Mouse (Mus musculus) mouse trophoblast stem cell (cell line): ENCODE measurements around the gene Tex264.

Experiments
- in situ Hi-C, 2 experiments: fragments of 300-500 bp; cut with MseI, MboI; formaldehyde crosslinking; loops; 2 replicates in 1 of 2; 3 replicates in 1 of 2; pipeline ENCODE4 v1.15.1; 2025

The Tex264 gene

GRCm38 (mm10) chr9:106685249-106686101 is at the start of gene Tex264:
TSS of gene Tex264 (minus strand) at chr9:106685927.
- in situ Hi-C loops = no loop called here

DNA sequence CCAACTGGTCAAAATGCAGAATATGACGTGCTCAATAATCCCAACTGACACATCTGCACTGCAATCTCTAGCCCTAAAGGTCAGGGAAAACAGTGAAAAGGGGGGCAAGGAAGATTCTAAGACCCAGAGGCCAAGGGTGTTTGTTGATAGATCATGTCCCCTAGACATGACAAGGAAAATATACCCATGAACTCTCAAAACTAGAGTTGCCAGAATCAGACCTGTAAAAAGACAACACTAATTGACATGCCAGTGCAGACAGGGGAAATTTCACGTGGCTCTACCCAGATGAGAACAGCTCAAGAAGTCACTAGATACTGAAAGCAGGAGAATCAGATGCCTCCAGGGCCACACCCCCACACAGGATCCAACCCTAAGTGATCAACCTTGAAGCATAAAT is 48.0 kb upstream of the Tex264 start:
- in situ Hi-C loops = no loop called here

DNA sequence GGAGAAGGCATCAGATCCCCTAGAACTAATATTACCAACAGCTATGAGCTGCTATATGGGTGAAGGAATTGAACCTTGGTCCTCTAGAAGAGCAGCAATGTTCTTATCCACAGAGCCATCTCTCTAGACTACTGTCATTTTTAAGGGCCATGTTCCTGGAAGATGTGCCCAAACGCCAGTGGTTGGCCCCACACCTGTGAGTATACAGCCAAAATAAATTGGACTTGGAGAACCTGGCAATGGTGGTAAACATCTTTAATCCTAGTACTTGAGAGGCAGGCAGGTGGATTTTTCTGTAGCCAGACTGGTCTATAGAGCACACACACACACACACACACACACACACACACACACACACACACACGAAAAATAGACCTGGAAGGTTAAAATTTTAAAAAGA is 43.7 kb upstream of the Tex264 start:
- in situ Hi-C loops = no loop called here

DNA sequence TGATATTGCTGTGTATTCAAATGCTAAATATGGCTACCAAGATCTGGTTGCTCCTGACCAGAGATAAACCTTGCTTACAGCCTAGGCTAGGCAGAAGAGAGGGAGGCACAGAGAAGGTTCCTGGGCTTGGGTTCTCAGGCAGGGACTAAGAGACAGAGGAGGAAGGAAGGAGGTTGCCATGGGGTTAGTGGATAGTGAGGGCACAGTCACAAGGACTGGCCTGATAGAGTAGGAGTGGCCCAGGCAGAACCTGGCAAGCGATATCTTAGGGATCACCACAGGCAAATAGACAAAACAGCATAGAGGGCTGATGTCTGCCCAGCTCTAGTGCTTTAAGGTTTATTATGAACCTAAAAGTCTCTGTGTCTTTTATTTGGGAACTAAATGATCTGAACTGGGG is 41.2 kb upstream of the Tex264 start:
- in situ Hi-C loops = no loop called here

- in situ Hi-C loops = no loop called here
Measured at GRCm38 (mm10) chr9:106725435-106725834, 39.7 kb upstream of the Tex264 start.

DNA sequence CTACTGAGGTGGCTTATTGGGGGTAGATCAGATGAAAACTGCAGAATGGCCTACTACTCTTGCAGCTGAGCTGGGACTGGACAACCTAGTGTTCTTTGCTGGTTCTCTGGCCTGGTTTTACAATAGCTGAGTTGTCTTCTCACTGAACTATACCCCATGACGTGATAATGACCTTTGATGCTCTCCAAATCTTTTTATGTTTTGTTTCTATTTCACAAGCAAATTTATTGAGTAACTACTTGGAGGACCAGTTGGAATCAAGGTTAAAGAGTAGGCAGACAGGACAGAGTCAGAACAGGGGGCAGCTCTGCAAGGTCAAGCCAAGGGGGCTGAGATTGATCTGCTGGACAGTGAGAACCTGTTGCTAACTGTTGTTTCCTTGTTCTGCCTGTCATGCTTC is 39.1 kb upstream of the Tex264 start:
- in situ Hi-C loops = no loop called here

- in situ Hi-C loops = no loop called here
Measured at GRCm38 (mm10) chr9:106716729-106717128, 31.0 kb upstream of the Tex264 start.

DNA sequence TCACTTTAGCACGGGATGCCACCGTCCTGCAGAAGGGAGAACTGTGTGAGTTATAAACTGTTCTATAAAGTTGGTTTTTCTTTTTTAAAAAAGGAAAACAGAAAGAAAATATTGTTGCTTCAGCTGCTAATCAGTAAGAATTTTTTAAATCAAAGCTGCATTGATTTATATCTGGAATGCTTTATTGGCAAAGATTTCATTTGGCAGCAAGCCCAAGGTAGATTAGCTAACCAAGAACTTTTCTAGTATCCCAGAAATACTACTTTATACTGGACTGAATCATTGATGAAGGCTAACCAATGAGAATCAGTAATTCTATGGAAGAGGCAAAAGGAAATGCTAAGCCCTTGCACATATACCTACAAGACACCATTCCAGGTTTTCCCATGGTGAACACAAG is 30.5 kb upstream of the Tex264 start:
- in situ Hi-C loops = no loop called here

DNA sequence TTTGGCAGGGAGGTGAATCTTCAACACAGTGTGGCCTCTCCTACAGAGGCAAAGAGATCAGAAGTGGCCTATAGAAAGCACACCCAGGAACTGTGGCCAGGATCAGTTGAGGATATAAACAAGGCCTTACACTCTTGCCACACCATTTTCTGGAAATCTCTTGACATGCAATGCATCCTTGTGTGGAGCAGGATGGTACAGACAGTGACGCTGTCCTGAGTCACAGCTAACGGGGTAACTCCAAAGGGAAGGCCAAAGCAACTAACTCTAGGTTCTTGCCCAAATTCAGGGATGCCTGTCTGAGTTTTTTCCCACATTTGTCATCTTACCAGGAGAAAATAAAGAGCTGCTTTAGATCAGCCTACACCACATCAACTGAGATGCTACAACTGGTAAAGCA is 26.7 kb upstream of the Tex264 start:
- in situ Hi-C loops = no loop called here

DNA sequence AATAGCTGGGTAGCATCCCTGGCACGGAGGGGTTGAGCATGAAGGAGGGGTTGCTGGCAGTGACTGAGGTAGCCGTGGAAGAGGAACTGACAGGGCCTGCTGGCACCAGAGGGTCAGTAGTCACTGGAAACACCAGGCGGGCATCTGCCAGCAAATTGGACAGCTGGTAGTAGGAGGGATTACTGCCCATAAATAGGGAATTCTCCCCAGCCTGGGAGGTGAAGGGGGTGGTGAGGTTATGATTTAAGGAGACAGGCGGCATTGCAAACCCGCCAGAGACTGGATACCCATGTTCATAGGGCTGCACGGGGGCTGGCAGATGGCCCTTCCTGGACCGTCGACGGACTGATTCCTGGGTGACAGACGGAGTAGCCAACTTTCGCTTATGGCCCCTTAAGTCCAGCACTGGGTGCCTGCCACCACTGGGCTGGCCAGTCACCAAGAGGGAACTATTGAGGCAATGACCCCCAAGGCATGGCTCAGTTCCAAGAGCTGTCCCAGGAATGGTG is 7.3 kb upstream of the Tex264 start:
- in situ Hi-C loops = no loop called here

DNA sequence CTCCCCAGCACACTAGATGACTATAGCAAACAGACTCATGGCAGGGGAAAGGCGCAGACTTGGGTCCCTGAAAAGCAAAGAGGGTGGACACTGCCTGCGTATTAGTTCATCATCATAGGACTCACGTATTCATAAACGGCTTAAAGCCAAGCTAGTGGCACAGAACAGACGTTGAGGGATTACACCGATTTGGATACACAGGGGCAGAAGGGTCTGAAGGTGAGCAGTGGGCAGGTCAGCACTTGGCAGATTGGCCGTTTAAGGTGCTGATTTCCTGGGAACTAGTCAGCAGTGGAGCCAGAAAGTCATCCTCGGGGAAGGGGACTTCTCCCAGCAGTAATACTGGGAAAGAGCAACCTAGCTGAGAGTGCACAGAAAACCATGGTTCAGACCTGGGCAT is 3.1 kb upstream of the Tex264 start:
- in situ Hi-C loops = no loop called here

GRCm38 (mm10) chr9:106686983-106687650 is 1.4 kb upstream of the Tex264 start:
- in situ Hi-C loops = no loop called here

DNA sequence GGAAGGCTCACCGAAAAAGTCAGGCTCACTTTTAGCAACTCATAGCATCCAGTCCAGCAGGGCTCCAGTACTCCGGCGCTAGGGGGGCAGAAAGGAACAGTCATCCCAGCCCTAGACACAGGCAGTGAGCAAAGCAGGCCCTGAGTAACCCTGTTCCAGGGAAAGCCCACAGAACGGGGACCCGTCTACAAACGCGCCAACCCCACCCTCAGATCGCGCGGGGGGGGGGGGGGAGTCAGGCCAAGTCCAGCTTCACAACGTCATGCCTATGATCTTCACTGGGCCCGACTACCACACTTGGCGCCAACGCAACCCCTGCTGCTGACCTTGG is 844 bp downstream of the Tex264 start:
- in situ Hi-C loops = no loop called here

DNA sequence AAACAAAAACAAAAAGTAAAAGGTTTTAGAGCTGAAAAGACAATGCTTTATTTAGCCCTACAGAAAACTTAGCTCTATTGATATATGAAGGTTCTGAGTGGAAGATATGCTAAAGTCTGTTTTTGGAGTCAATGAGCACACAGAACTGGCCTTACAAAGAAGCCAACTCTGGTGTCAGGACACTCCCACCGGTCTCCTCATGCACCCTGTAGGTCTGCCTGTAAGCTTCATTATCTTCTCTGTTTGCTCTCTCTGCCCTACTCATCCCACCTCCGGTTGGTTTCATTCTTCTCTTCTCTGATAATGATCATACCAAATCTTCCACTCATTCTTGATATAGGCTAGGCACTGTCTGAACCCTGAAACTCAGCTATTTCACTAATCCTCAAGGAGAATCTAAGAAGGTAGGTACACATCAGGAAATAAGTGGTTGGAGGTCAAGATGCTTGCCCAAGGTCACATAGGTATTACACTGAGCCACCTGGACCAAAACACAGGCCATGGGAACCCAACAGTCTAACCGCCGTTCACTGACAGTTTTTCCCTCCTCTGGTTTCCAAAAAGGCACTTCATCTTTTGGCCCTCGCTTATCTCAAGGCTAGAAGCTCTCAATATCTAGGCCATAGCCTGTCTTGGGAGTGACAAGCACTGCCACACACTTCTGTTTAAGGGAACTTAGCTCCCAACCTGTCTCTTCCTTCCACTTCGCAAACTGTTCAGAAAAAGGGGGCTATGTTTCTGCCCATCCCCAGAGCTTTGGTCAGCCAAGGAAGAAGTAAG is 1.4 kb downstream of the Tex264 start:
- in situ Hi-C loops = no loop called here

DNA sequence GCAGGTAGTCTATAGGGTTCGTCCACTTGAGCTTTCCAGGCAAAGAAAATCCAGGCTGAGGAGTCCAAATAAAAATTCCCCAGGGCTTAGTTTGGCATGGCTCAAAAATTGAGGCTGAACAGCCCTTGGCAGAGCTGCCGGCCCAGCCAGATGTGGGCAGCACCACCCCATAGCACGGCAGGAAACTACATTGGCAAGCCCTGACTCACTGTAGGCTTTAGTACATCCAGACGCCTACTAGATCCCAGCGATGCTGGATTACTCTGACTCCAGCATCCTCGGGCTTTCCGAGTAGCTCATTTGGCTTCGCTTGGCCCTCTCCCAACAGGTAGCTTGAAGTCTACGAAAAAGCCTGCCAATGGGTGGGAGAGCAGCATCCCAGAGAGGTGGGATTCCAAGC is 4.7 kb downstream of the Tex264 start:
- in situ Hi-C loops = no loop called here

GRCm38 (mm10) chr9:106678242-106678641 is 7.5 kb downstream of the Tex264 start:
- in situ Hi-C loops = no loop called here

GRCm38 (mm10) chr9:106677702-106678101 is 8.0 kb downstream of the Tex264 start:
- in situ Hi-C loops = no loop called here

DNA sequence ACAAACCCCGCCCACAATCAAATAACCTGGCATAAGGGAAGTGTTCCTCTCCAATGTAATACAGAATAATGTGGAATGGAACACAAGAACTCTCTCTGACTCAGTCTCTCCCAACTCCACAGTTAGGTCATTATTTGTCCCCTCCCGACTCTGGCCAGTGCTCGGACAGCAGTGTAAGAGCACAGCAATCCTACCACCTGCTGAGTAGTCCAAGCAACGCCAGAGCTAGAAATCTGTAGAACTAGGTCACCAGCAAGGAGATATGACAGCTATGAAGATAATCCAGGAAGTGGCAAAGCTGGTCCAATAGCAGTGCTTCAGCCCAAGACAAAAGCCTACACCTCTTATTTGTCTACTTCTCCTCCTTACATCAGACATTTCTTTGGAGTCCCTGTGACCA is 9.2 kb downstream of the Tex264 start:
- in situ Hi-C loops = no loop called here

DNA sequence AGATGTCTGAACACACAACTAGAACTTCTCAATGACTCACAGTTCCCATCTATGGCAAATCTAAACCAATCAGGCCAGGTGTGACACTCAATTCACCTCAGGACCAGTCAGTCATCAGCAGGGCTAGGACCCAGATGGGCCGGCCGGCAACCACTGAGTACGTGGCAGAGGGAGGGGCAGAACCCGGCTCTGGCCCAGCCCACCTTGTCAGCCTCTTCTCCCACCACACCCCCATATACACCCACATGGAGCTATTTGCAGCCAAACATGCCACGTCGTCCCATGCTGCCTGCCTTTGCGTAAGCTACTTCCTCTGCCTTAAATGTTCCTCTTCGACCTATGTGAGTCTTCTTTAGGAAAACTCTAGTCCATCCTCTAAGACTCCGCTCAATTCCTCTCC is 9.8 kb downstream of the Tex264 start:
- in situ Hi-C loops = no loop called here

- in situ Hi-C loops = no loop called here
Measured at GRCm38 (mm10) chr9:106675480-106675879, 10.2 kb downstream of the Tex264 start.

DNA sequence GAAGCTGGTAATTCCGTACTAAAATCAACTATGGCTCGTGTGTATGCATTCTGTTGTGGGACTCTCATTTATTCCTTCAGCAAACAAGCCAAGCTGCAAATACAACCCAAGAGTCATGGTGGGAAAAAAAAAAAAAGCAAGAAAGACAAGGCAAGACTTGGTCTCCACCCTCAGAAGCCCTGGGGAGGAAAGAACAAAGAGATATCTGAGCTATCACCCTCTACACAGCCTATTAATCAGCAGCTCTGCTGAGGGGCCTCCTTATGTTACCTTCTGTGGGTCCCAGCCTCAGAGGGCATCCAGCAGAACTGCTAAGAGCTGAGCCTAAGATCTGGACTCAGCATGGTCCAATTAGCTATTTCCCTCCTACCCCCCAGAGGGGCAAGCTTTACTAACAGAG is 11.9 kb downstream of the Tex264 start:
- in situ Hi-C loops = no loop called here

- in situ Hi-C loops = no loop called here
Measured at GRCm38 (mm10) chr9:106664856-106665255, 20.9 kb downstream of the Tex264 start.
